Mouse (Mus musculus) Patski (cell line): ENCODE results near the gene Sars. TPM values are rescaled to one million over a fixed set of nuclear protein-coding genes. Genes with fewer than 3 reads are reported as not detected.

Source experiments
- ATAC-seq: fragments of 100-300 bp; one replicate; pipeline ENCODE4 v1.8.0; 2021
- CTCF ChIA-PET: fragments of 350-600 bp; sonication (Branson Sonifier 250); formaldehyde crosslinking; loops from one replicate; lab custom pipeline; 2022; ENCODE audit warnings: inconsistent platforms; lab: Charles Lee
- POLR2A ChIA-PET: fragments of 350-600 bp; sonication (Branson Sonifier 250); formaldehyde crosslinking; loops from one replicate; lab custom pipeline; 2022; ENCODE audit warnings: antibody characterized with exemption, inconsistent platforms; lab: Charles Lee
- DNase-seq: peaks from one replicate; pipeline ENCODE4 v3.0.0-alpha.2; 2011; ENCODE audit warnings: low read depth, low spot score
- H3K27me3 ChIP-seq: fragments of 371-371 bp; one replicate; pipeline ENCODE4 v1.5.1; 2021
- CTCF ChIP-seq: fragments of 100-300 bp; IDR thresholded peaks from one replicate; pipeline ENCODE4 v1.5.1; 2021
- in situ Hi-C: fragments of 300-500 bp; cut with MboI; formaldehyde crosslinking; loops from 3 replicates; pipeline ENCODE4 v1.11.1; 2018; ENCODE audit warnings: low pct_unique_long_range_greater_than_20kb, mixed read lengths
- polyA plus RNA-seq: library from polyadenylated mRNA; unstranded; gene quantifications from one replicate; pipeline ENCODE4 v1.2.3, GENCODE M21; 2021

Gene Sars
- polyA plus RNA-seq, 1 experiment from 2014 or later, result 536 TPM

- POLR2A ChIA-PET, result interaction anchor here (0.5 to 5.6 kb wide), 9 partner anchors 9 to 161 kb away, joined by 3 to 27 read pairs (median 4); partner anchors contain the start of gene Sars
- ATAC-seq, result peak; percentile 92
Observed at GRCm38 (mm10) chr3:108401692-108402527, 43.1 kb downstream of the Sars start.

GRCm38 (mm10) chr3:108400442-108400841, 44.6 kb downstream of the Sars start:
- DNase-seq (no peak), ATAC-seq (no peak)
- H3K27me3 ChIP-seq, result no peaks in the 10 kb centered on the region
- in situ Hi-C loops, result loop anchor here (5.0 kb wide), 1 partner anchor 162 kb away; the partner anchor contains the start of gene Tmem167b
- TF ChIP-seq CTCF, result no peak
- POLR2A ChIA-PET, result interaction anchor here (1.2 to 5.6 kb wide), 3 partner anchors 13 to 44 kb away, joined by 3 to 27 read pairs (median 25); partner anchors contain the start of gene Sars
- CTCF ChIA-PET, result interaction anchor here (1.0 to 5.7 kb wide), 14 partner anchors 10 to 260 kb away, joined by 3 to 37 read pairs (median 6); partner anchors contain the start of genes Celsr2, Psrc1 and Tmem167b

More at GRCm38 (mm10) chr3:108401692-108402527, 43.1 kb downstream of the Sars start:
- in situ Hi-C loops, result loop anchor here (5.0 kb wide), 1 partner anchor 160 kb away; the partner anchor contains the start of gene Tmem167b
- TF ChIP-seq CTCF, result no peak
- CTCF ChIA-PET, result interaction anchor here (0.6 to 5.7 kb wide), 29 partner anchors 9 to 259 kb away, joined by 3 to 37 read pairs (median 4); partner anchors contain the start of genes Celsr2, Psrc1, Sars and Taf13
- H3K27me3 ChIP-seq, result no peaks in the 10 kb centered on the region
- peak; percentile 98 for DNase-seq

- DNase-seq, result no peak
- no peaks in the 10 kb centered on the region for H3K27me3 ChIP-seq
- ATAC-seq, result no peak
- in situ Hi-C loops, result loop anchor here (5.0 kb wide), 1 partner anchor 64 kb away; no protein-coding TSS in a partner anchor
- ChIA-PET CTCF (interaction anchor here (1.1 to 2.2 kb wide), 2 partner anchors 10 to 164 kb away, joined by 3 to 9 read pairs; partner anchors contain the start of gene Tmem167b), POLR2A (no interaction called here)
- no peak for TF ChIP-seq CTCF
Observed at GRCm38 (mm10) chr3:108398281-108398680, 46.7 kb downstream of the Sars start.

- ATAC-seq, result no peak
- POLR2A ChIA-PET, result interaction anchor here (0.6 kb wide), 1 partner anchor 234 kb away, joined by 4 read pairs; no protein-coding TSS in a partner anchor
Observed at GRCm38 (mm10) chr3:108392793-108393192, 52.2 kb downstream of the Sars start.

GRCm38 (mm10) chr3:108392299-108392698, 52.7 kb downstream of the Sars start:
- in situ Hi-C loops, result no loop called here
- TF ChIP-seq CTCF, result no peak
- ATAC-seq (no peak), DNase-seq (no peak)
- CTCF ChIA-PET, result interaction anchor here (0.7 to 1.4 kb wide), 2 partner anchors 9 to 67 kb away, joined by 3 to 7 read pairs; no protein-coding TSS in a partner anchor
- POLR2A ChIA-PET, result no interaction called here
- H3K27me3 ChIP-seq, result no peaks in the 10 kb centered on the region

More at GRCm38 (mm10) chr3:108392793-108393192, 52.2 kb downstream of the Sars start:
- H3K27me3 ChIP-seq, result no peaks in the 10 kb centered on the region
- no peak for TF ChIP-seq CTCF
- no peak for DNase-seq
- in situ Hi-C loops, result no loop called here
- CTCF ChIA-PET, result interaction anchor here (0.7 to 1.4 kb wide), 2 partner anchors 9 to 66 kb away, joined by 3 to 7 read pairs; no protein-coding TSS in a partner anchor

GRCm38 (mm10) chr3:108389111-108389545, 55.9 kb downstream of the Sars start:
- peak; percentile 97 for DNase-seq
- in situ Hi-C loops, result loop anchor here (5.0 kb wide), 2 partner anchors 112 to 222 kb away; no protein-coding TSS in a partner anchor
- peak; percentile 70 for ATAC-seq
- POLR2A ChIA-PET, result interaction anchor here (0.5 to 3.1 kb wide), 4 partner anchors 15 to 107 kb away, joined by 3 to 18 read pairs (median 4); partner anchors contain the start of gene Sort1
- H3K27me3 ChIP-seq, result no peaks in the 10 kb centered on the region
- CTCF ChIA-PET, result interaction anchor here (0.6 to 6.3 kb wide), 33 partner anchors 9 to 224 kb away, joined by 3 to 100 read pairs (median 4); partner anchors contain the start of genes Cyb561d1, Mybphl and Sort1
- TF ChIP-seq CTCF, result no peak

GRCm38 (mm10) chr3:108386186-108386585, 58.8 kb downstream of the Sars start:
- CTCF ChIA-PET, result interaction anchor here (4.1 to 6.3 kb wide), 3 partner anchors 11 to 105 kb away, joined by 37 to 100 read pairs (median 45); partner anchors contain the start of gene Sort1
- in situ Hi-C loops, result loop anchor here (5.0 kb wide), 2 partner anchors 109 to 219 kb away; no protein-coding TSS in a partner anchor
- DNase-seq, result no peak
- ATAC-seq, result no peak
- POLR2A ChIA-PET, result no interaction called here
- H3K27me3 ChIP-seq, result no peaks in the 10 kb centered on the region
- TF ChIP-seq CTCF, result no peak

GRCm38 (mm10) chr3:108384425-108384824, 60.6 kb downstream of the Sars start:
- no peak for DNase-seq
- CTCF ChIA-PET, result interaction anchor here (1.1 to 3.9 kb wide), 4 partner anchors 10 to 103 kb away, joined by 3 to 39 read pairs (median 6); partner anchors contain the start of gene Mybphl
- in situ Hi-C loops, result no loop called here

GRCm38 (mm10) chr3:108383485-108384354, 61.3 kb downstream of the Sars start, which contains the start of gene Psrc1:
Psrc1 (plus strand) TSS chr3:108383839.
- DNase-seq, result no peak
- ChIA-PET POLR2A (interaction anchor here (0.8 to 1.4 kb wide), 3 partner anchors 20 to 101 kb away, joined by 3 to 6 read pairs (median 3); no protein-coding TSS in a partner anchor), CTCF (interaction anchor here (1.1 to 3.9 kb wide), 4 partner anchors 9 to 103 kb away, joined by 3 to 39 read pairs (median 6); partner anchors contain the start of gene Mybphl)
- no peaks in the 10 kb centered on the region for H3K27me3 ChIP-seq
- ATAC-seq, result peak; percentile 92
- in situ Hi-C loops, result no loop called here
- no peak for TF ChIP-seq CTCF

More at GRCm38 (mm10) chr3:108384425-108384824, 60.6 kb downstream of the Sars start:
- POLR2A ChIA-PET, result interaction anchor here (0.8 to 1.4 kb wide), 3 partner anchors 20 to 102 kb away, joined by 3 to 6 read pairs (median 3); no protein-coding TSS in a partner anchor
- no peak for TF ChIP-seq CTCF
- no peaks in the 10 kb centered on the region for H3K27me3 ChIP-seq
- no peak for ATAC-seq
